Mouse (Mus musculus): ENCODE data around the gene Lamc1.

DNA sequence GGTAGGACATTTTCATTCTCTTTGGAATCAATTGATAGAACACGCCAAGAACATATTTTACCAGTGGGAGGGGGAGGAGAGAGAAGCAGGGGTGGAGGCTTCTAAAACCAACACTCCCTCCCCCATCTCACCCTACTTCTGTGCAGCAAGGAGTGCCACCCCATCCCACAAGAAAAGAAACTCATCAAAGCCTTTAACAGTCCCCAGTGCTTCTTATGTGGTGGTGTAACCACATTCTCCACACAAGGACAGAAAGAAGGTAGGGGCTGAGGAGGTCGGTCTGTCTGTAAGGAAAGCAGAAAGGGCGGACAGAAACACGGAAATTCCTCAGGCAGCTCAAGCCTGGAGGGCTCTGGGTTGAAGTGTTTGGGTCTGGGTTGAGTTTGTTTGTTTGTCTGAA lies 12.5 kb downstream of the Lamc1 start:
- TF ChIP-seq CTCF (IDR thresholded peaks at IDR 0.05; ENCODE audit: low read depth, low read length) (no peak), POLR2A (IDR thresholded peaks at IDR 0.05; ENCODE audit: extremely low read depth, insufficient read depth, low read length) (no peak)
